Mouse (Mus musculus) liver, adult 2 months (tissue): ENCODE data around the gene Oxct2a. TPM values are rescaled to one million over a fixed set of nuclear protein-coding genes. Genes with fewer than 3 reads are reported as not detected.
A peak's percentile ranks its signal among the peaks of the same experiment; 100 is the strongest.
"Not testable (repeated sequence)": the region's sequence is repeated elsewhere in the genome, so short reads cannot be mapped to it uniquely, and the experiment has no call there.

Experiments
- DNase-seq: peaks from one replicate; pipeline ENCODE4 v3.0.0-alpha.2; 2011; ENCODE audit warnings: low read depth, low spot score; ENCODE audit errors: extremely low read depth
- H3K27ac ChIP-seq: fragments of 200-500 bp; replicated peaks from 2 replicates; pipeline ENCODE4 v1.5.1; 2012; ENCODE audit warnings: low read depth, mild to moderate bottlenecking, control low read depth, inconsistent platforms, low read length; ENCODE audit not compliant: insufficient read depth
- H3K27me3 ChIP-seq: fragments of 200-500 bp; 2 replicates; pipeline ENCODE4 v1.6.1; 2012; ENCODE audit warnings: mild to moderate bottlenecking, moderate library complexity, low read length, inconsistent platforms; ENCODE audit not compliant: control insufficient read depth, insufficient read depth
- H3K36me3 ChIP-seq: fragments of 200-500 bp; 2 replicates; pipeline ENCODE4 v1.6.1; 2012; ENCODE audit warnings: low read length, inconsistent platforms; ENCODE audit not compliant: control insufficient read depth, insufficient read depth
- H3K4me1 ChIP-seq: fragments of 200-500 bp; 2 replicates; pipeline ENCODE4 v1.6.1; 2011; ENCODE audit warnings: low read length; ENCODE audit not compliant: control insufficient read depth, insufficient read depth
- H3K4me3 ChIP-seq: fragments of 200-500 bp; 2 replicates; pipeline ENCODE4 v1.5.1; 2011; ENCODE audit warnings: low read depth, mild to moderate bottlenecking, control low read depth, low read length, moderate library complexity; ENCODE audit not compliant: insufficient read depth
- H3K79me2 ChIP-seq: fragments of 200-500 bp; 2 replicates; pipeline ENCODE4 v1.6.1; 2012; ENCODE audit warnings: inconsistent platforms, mild to moderate bottlenecking, low read length, moderate library complexity; ENCODE audit not compliant: control insufficient read depth, insufficient read depth
- H3K9ac ChIP-seq: fragments of 200-500 bp; 2 replicates; pipeline ENCODE4 v1.6.1; 2012; ENCODE audit warnings: low read depth, mild to moderate bottlenecking, control low read depth, inconsistent platforms, low read length
- CTCF ChIP-seq: fragments of 200-500 bp; IDR thresholded peaks from 2 replicates; pipeline ENCODE4 v1.5.1; 2011; ENCODE audit warnings: low read depth, low read length, control low read depth
- POLR2A ChIP-seq: fragments of 200-500 bp; IDR thresholded peaks from 2 replicates; pipeline ENCODE4 v1.6.1; 2011; ENCODE audit warnings: low read length, control low read depth; ENCODE audit not compliant: insufficient read depth; ENCODE audit errors: extremely low read depth
- WGBS: fragments of 180-500 bp; shearing (Covaris S2); methylation state at CpG from one replicate; pipeline ENCODE4 v1.1.7; 2018; 5-methylcytosine and 5-hydroxymethylcytosine counted together
- polyA plus RNA-seq: library from polyadenylated mRNA; depleted of rRNA; stranded (reverse); fragments of >200 nt; gene quantifications from 2 replicates; pipeline ENCODE4 v1.2.3, GENCODE M21; 2012
- total RNA-seq: library from RNA; depleted of rRNA; stranded (reverse); fragments of >200 nt; gene quantifications from 2 replicates; pipeline ENCODE4 v1.2.3, GENCODE M21; 2014

Oxct2a gene
- total and polyA plus RNA-seq, 2 experiments, result not detected

- H3K4me1 ChIP-seq, result peaks cover 13% of the 10 kb centered on the region
- no peak overlapping the region for H3K4me3 ChIP-seq
- H3K36me3 ChIP-seq, result peaks cover 55% of the 10 kb centered on the region
- H3K27me3 ChIP-seq, result no peaks in the 10 kb centered on the region
- WGBS, result 93% methylated on average over 12 of the region's 12 CpGs
- no peak overlapping the region for H3K9ac ChIP-seq
- no peak for DNase-seq
- H3K27ac ChIP-seq, result no peak overlapping the region
- no peak for TF ChIP-seq POLR2A
- TF ChIP-seq CTCF, result no peak
- H3K79me2 ChIP-seq, result peaks cover 7% of the 10 kb centered on the region; the same call in 1 of the 2 replicates
Measured at GRCm38 (mm10) chr4:123289038-123289437, 34.4 kb downstream of the Oxct2a start.

GRCm38 (mm10) chr4:123286790-123287189, 36.6 kb downstream of the Oxct2a start:
- no peak for DNase-seq
- Histone ChIP-seq H3K27ac (no peak overlapping the region), H3K27me3 (no peaks in the 10 kb centered on the region), H3K9ac (no peak overlapping the region), H3K36me3 (peaks cover 34% of the 10 kb centered on the region), H3K4me3 (no peak overlapping the region), H3K4me1 (peaks cover 14% of the 10 kb centered on the region), H3K79me2 (peaks cover 10% of the 10 kb centered on the region; the same call in 1 of the 2 replicates)
- TF ChIP-seq CTCF (no peak), POLR2A (no peak)
- WGBS, result 84% methylated on average over 2 of the region's 2 CpGs

- 66% methylated on average over 6 of the region's 6 CpGs for WGBS
- H3K79me2 ChIP-seq, result peaks cover 10% of the 10 kb centered on the region; the same call in 1 of the 2 replicates
- no peak overlapping the region for H3K4me3 ChIP-seq
- peak overlapping the region; percentile 10; the same call in 1 of the 2 replicates for H3K9ac ChIP-seq
- peaks cover 26% of the 10 kb centered on the region for H3K36me3 ChIP-seq
- peak; percentile 23 for DNase-seq
- no peaks in the 10 kb centered on the region for H3K27me3 ChIP-seq
- H3K4me1 ChIP-seq, result peaks cover 14% of the 10 kb centered on the region
- H3K27ac ChIP-seq, result no peak overlapping the region
- no peak for TF ChIP-seq CTCF
- no peak for TF ChIP-seq POLR2A
Measured at GRCm38 (mm10) chr4:123284731-123285624, 38.5 kb downstream of the Oxct2a start.

GRCm38 (mm10) chr4:123283675-123284064, 39.8 kb downstream of the Oxct2a start:
- not testable (repeated sequence) for H3K79me2 ChIP-seq, H3K27me3 ChIP-seq, H3K27ac ChIP-seq
- Histone ChIP-seq H3K9ac (peak overlapping the region; percentile 26), H3K36me3 (peaks cover 17% of the 10 kb centered on the region; the same call in 1 of the 2 replicates), H3K4me1 (peaks cover 14% of the 10 kb centered on the region), H3K4me3 (peak overlapping the region; percentile 73)
- WGBS, result 1% methylated on average over 15 of the region's 15 CpGs
- DNase-seq, result peak; percentile 41

GRCm38 (mm10) chr4:123282915-123283674, 40.3 kb downstream of the Oxct2a start:
- not testable (repeated sequence) for DNase-seq, H3K27me3 ChIP-seq, H3K79me2 ChIP-seq
- H3K4me1 ChIP-seq, result peaks cover 14% of the 10 kb centered on the region
- peak overlapping the region; percentile 77 for H3K9ac ChIP-seq
- peak overlapping the region; percentile 73 for H3K4me3 ChIP-seq
- peak overlapping the region; percentile 64 for H3K27ac ChIP-seq
- H3K36me3 ChIP-seq, result peaks cover 12% of the 10 kb centered on the region; the same call in 1 of the 2 replicates
- WGBS, result 1% methylated on average over 46 of the region's 55 CpGs

GRCm38 (mm10) chr4:123282500-123282899, 40.9 kb downstream of the Oxct2a start:
- Histone ChIP-seq H3K27me3 (no peaks in the 10 kb centered on the region), H3K36me3 (peaks cover 9% of the 10 kb centered on the region; the same call in 1 of the 2 replicates), H3K9ac (peak overlapping the region; percentile 52; the same call in 1 of the 2 replicates), H3K27ac (peak overlapping the region; percentile 64), H3K4me3 (peak overlapping the region; percentile 73), H3K4me1 (peaks cover 14% of the 10 kb centered on the region), H3K79me2 (peaks cover 10% of the 10 kb centered on the region; the same call in 1 of the 2 replicates)
- WGBS, result under 1% methylated on average over 25 of the region's 25 CpGs
- peak; percentile 76 for DNase-seq
- TF ChIP-seq POLR2A, result peak; percentile 82
- peak; percentile 80 for TF ChIP-seq CTCF
